Mouse (Mus musculus): ENCODE results near the gene Klk1b27. TPM values are rescaled to one million over a fixed set of nuclear protein-coding genes. Genes with fewer than 3 reads are reported as not detected.
"Not testable (repeated sequence)": the region's sequence is repeated elsewhere in the genome, so short reads cannot be mapped to it uniquely, and the experiment has no call there.

The Klk1b27 gene
- 5.2 and 5.3 TPM in 2 replicates for polyA plus RNA-seq (2012; rRNA removed)

DNA sequence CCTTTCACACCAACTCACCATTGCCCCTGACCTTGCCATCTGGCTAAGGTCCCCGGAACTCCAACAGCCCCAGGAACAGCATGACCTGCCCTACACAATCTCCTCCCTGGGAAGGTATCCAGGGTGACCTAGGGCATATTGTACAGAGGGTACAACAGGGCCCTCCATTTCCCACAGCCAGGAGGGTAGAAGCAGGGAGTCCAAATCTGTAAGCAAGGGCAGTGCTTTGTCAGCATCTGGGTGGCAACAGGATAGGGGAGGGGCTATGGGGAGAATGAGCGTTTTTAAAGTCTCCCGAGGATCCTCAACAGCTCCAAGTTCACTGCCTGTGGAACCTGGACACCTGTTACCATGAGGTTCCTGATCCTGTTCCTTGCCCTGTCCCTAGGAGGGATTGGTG lies at the start of gene Klk1b27:
Gene Klk1b27, plus strand, starts transcription at position 301 of the 400 bp plus-strand sequence.
- DNase-seq; H3K27me3 ChIP-seq (ENCODE audit: control insufficient read depth, insufficient read depth, low read length); H3K36me3 ChIP-seq (ENCODE audit: control insufficient read depth, insufficient read depth, low read length); H3K27ac ChIP-seq (ENCODE audit: control insufficient read depth, insufficient read depth, low read length); H3K4me1 ChIP-seq (replicated peaks; ENCODE audit: control insufficient read depth, insufficient read depth, low read length); H3K4me3 ChIP-seq (ENCODE audit: control insufficient read depth, insufficient read depth, low read length): not testable (repeated sequence)
- 78% methylated on average over 3 of the region's 3 CpGs for whole genome bisulfite sequencing

DNA sequence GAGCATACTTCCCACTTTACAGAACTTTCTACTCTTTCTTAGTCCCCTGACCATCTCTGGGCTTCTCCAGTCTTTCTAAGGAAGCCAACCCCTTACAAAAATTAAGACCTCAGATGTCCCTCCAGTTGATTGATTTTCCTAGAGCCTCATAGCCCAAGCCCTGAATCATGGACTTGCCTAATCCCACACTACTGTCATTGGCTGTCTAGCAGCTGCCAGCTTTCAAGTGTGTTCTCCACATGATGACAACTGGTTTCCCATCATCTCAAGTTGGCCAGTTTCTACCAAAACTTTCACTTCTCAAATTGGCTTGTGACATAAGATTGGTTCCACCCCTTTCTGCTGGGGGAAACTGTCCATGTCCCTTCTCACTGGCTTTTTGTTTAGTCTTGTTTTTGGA lies 47.2 kb upstream of the Klk1b27 start:
- Histone ChIP-seq H3K27ac (ENCODE audit: control insufficient read depth, insufficient read depth, low read length) (no peak overlapping the region), H3K27me3 (ENCODE audit: control insufficient read depth, insufficient read depth, low read length) (no peaks in the 10 kb centered on the region), H3K4me1 (replicated peaks; ENCODE audit: control insufficient read depth, insufficient read depth, low read length) (no peaks in the 10 kb centered on the region), H3K4me3 (ENCODE audit: control insufficient read depth, insufficient read depth, low read length) (no peak overlapping the region), H3K36me3 (ENCODE audit: control insufficient read depth, insufficient read depth, low read length) (no peaks in the 10 kb centered on the region)
- TF ChIP-seq POLR2A (IDR thresholded peaks at IDR 0.05; ENCODE audit: control insufficient read depth, extremely low read depth, insufficient read depth, low read length, poor library complexity): no peak
- no peak for TF ChIP-seq CTCF (IDR thresholded peaks at IDR 0.05; ENCODE audit: borderline replicate concordance, control insufficient read depth, extremely low read depth, insufficient read depth, low read length, poor library complexity)
- no peak for DNase-seq

DNA sequence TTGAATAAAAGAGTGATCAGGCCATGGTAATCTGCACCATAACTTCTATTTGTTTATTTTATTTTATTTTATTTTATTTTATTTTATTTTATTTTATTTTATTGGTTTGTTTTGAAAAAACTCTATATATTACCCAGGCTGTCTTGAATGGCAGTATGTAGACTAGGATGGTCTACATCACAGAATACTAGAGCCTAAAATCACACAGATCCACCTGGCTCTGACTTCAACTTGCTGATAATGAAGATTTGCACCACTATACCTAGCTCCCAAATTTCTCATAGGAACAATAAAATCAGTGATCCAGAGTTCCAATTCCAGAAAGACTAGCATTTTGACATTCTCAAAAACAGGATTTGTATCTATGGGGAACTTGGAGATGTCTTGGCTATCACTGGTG lies 40.2 kb upstream of the Klk1b27 start, which contains the start of gene Klk1b26:
Gene Klk1b26, plus strand, starts transcription at position 301 of the 400 bp plus-strand sequence.
- H3K4me1 ChIP-seq (replicated peaks; ENCODE audit: control insufficient read depth, insufficient read depth, low read length); H3K27ac ChIP-seq (ENCODE audit: control insufficient read depth, insufficient read depth, low read length); H3K4me3 ChIP-seq (ENCODE audit: control insufficient read depth, insufficient read depth, low read length); H3K27me3 ChIP-seq (ENCODE audit: control insufficient read depth, insufficient read depth, low read length); H3K36me3 ChIP-seq (ENCODE audit: control insufficient read depth, insufficient read depth, low read length); DNase-seq: not testable (repeated sequence)

DNA sequence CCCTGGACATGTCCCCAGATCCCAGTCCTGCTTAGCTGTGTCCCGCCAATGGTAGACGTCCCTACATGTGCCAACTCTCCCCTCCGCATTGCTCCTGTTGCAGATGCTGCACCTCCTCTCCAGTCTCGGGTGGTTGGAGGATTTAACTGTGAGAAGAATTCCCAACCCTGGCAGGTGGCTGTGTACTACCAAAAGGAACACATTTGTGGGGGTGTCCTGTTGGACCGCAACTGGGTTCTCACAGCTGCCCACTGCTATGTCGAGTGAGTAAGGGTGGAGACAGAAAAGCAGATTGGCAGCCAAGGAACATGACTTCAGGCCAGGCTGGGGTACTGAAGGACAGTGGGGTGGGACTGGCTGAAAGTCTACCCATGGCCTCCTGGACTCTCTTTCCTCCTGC lies 37.4 kb upstream of the Klk1b27 start:
- not testable (repeated sequence) for H3K4me1 ChIP-seq (replicated peaks; ENCODE audit: control insufficient read depth, insufficient read depth, low read length); H3K36me3 ChIP-seq (ENCODE audit: control insufficient read depth, insufficient read depth, low read length); DNase-seq; H3K4me3 ChIP-seq (ENCODE audit: control insufficient read depth, insufficient read depth, low read length); H3K27ac ChIP-seq (ENCODE audit: control insufficient read depth, insufficient read depth, low read length); H3K27me3 ChIP-seq (ENCODE audit: control insufficient read depth, insufficient read depth, low read length)
- WGBS: 90% methylated on average over 6 of the region's 6 CpGs

DNA sequence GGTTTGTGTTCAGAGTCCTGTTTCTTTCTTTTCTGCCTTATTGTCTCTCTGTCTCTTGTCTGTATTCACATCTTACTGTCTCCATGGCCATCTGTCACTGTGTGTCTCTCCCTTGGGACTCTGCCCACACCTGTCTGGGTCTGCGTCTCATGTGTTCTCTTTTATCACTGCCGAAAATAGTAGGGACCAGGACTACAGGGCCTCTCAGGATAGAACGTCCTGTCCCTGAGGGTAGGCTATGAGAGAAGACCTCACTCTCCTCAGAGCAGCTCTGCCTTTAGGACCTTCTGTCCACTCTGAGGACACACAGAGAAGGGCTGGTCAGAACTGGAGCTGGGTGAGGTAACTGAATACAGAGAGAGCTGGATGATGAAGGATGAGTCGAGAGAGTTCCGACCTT lies 37.0 kb upstream of the Klk1b27 start:
- no peak for DNase-seq
- Histone ChIP-seq H3K4me3 (ENCODE audit: control insufficient read depth, insufficient read depth, low read length) (no peak overlapping the region), H3K4me1 (replicated peaks; ENCODE audit: control insufficient read depth, insufficient read depth, low read length) (no peaks in the 10 kb centered on the region), H3K36me3 (ENCODE audit: control insufficient read depth, insufficient read depth, low read length) (no peaks in the 10 kb centered on the region), H3K27ac (ENCODE audit: control insufficient read depth, insufficient read depth, low read length) (no peak overlapping the region), H3K27me3 (ENCODE audit: control insufficient read depth, insufficient read depth, low read length) (no peaks in the 10 kb centered on the region)
- no peak for TF ChIP-seq POLR2A (IDR thresholded peaks at IDR 0.05; ENCODE audit: control insufficient read depth, extremely low read depth, insufficient read depth, low read length, poor library complexity)
- TF ChIP-seq CTCF (IDR thresholded peaks at IDR 0.05; ENCODE audit: borderline replicate concordance, control insufficient read depth, extremely low read depth, insufficient read depth, low read length, poor library complexity): no peak
- WGBS: 94% methylated on average over 5 of the region's 5 CpGs

DNA sequence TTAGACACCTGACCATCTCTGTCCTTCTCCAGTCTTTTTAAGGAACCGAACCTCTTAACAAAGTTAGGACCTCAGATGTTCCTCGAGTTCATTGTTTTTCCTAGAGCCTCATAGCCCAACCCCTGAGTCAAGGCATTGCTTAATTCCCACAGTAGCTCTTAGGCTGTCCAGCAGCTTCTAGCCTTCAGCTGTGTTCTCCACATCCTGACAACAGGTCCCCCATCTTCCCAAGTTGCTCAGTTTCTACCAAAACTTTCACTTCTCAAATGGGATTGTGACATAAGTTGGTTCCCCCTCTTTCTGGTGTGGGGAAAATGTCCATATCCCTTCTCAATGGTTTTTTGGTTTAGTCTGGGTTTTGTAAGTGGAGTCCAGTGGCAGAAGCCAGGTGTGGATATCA lies 20.0 kb downstream of the Klk1b27 start:
- 88% methylated on average over 2 of the region's 2 CpGs for WGBS
- Histone ChIP-seq H3K27ac (ENCODE audit: control insufficient read depth, insufficient read depth, low read length) (no peak overlapping the region), H3K4me1 (replicated peaks; ENCODE audit: control insufficient read depth, insufficient read depth, low read length) (no peaks in the 10 kb centered on the region), H3K4me3 (ENCODE audit: control insufficient read depth, insufficient read depth, low read length) (no peak overlapping the region), H3K27me3 (ENCODE audit: control insufficient read depth, insufficient read depth, low read length) (no peaks in the 10 kb centered on the region), H3K36me3 (ENCODE audit: control insufficient read depth, insufficient read depth, low read length) (no peaks in the 10 kb centered on the region)
- DNase-seq: no peak
- TF ChIP-seq POLR2A (IDR thresholded peaks at IDR 0.05; ENCODE audit: control insufficient read depth, extremely low read depth, insufficient read depth, low read length, poor library complexity): no peak
- TF ChIP-seq CTCF (IDR thresholded peaks at IDR 0.05; ENCODE audit: borderline replicate concordance, control insufficient read depth, extremely low read depth, insufficient read depth, low read length, poor library complexity): no peak

DNA sequence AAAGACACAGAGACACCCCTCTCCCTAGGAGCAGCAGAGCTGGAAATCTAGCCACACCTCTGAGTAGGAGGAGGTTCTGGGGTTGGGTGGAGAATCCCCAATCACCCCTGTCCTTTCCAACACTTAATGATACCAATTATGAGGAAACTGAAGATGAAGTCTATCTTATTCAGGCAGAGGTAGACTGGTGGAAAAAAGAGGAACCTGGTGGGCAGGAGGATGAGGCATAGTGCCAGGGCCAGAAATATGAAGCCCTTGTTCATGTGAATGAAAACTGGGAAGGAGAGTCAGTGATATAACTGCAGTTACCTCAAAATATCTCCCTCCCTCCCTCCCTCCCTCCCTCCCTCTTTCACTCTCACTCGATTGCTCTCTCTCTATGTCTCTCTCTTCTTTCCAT lies 25.6 kb downstream of the Klk1b27 start:
- Histone ChIP-seq H3K27me3 (ENCODE audit: control insufficient read depth, insufficient read depth, low read length) (no peaks in the 10 kb centered on the region), H3K36me3 (ENCODE audit: control insufficient read depth, insufficient read depth, low read length) (no peaks in the 10 kb centered on the region), H3K27ac (ENCODE audit: control insufficient read depth, insufficient read depth, low read length) (no peak overlapping the region), H3K4me1 (replicated peaks; ENCODE audit: control insufficient read depth, insufficient read depth, low read length) (no peaks in the 10 kb centered on the region), H3K4me3 (ENCODE audit: control insufficient read depth, insufficient read depth, low read length) (no peak overlapping the region)
- no peak for DNase-seq
- 86% methylated on average over 1 of the region's 1 CpGs for WGBS
- TF ChIP-seq CTCF (IDR thresholded peaks at IDR 0.05; ENCODE audit: borderline replicate concordance, control insufficient read depth, extremely low read depth, insufficient read depth, low read length, poor library complexity) (no peak), POLR2A (IDR thresholded peaks at IDR 0.05; ENCODE audit: control insufficient read depth, extremely low read depth, insufficient read depth, low read length, poor library complexity) (no peak)

All from thymus, adult 2 months (tissue).